Mouse (Mus musculus): ENCODE results near the gene Hapln3. TPM values are rescaled to one million over a fixed set of nuclear protein-coding genes. Genes with fewer than 3 reads are reported as not detected.

Hapln3 gene
- polyA plus RNA-seq, 1 experiment from 2014 or later, result 3.5 TPM

Other genes starting within 250 kb of the Hapln3 start
- gene Aen, start 235.2 kb downstream of the Hapln3 start, polyA plus RNA-seq (2016; fragmentation: Nextera tagmentation; extraction: Ambion mirVana), result 51.0 and 57.4 TPM in 2 replicates
- gene Isg20, start 217.6 kb downstream of the Hapln3 start, polyA plus RNA-seq (2016; fragmentation: Nextera tagmentation; extraction: Ambion mirVana), result 0.67 and 0.68 TPM in 2 replicates
- gene Acan, start 77.5 kb downstream of the Hapln3 start, polyA plus RNA-seq (2016; fragmentation: Nextera tagmentation; extraction: Ambion mirVana), result 0.34 and 0.43 TPM in 2 replicates
- 219 and 275 TPM in 2 replicates for gene Mfge8, start 18.0 kb upstream of the Hapln3 start, polyA plus RNA-seq (2016; fragmentation: Nextera tagmentation; extraction: Ambion mirVana)
- 4.7 and 5.4 TPM in 2 replicates for gene Abhd2, start 142.2 kb upstream of the Hapln3 start, polyA plus RNA-seq (2016; fragmentation: Nextera tagmentation; extraction: Ambion mirVana)

All from heart, embryonic 10.5 days (tissue).